Mouse (Mus musculus) limb, embryonic 14.5 days (tissue): Measurements from ENCODE around the gene Pcp4. TPM values are rescaled to one million over a fixed set of nuclear protein-coding genes. Genes with fewer than 3 reads are reported as not detected.

Source experiments
- ATAC-seq: fragments of 200-750 bp; cut with Nextera tagmentation; 2 replicates; pipeline ENCODE4 v1.8.0; 2017; ENCODE audit warnings: low read depth, moderate number of reproducible peaks, moderate TSS enrichment; ENCODE audit not compliant: low FRiP score
- DNase-seq: peaks from one replicate; pipeline ENCODE4 v3.0.0-alpha.2; 2015; ENCODE audit warnings: low spot score
- H3K27ac ChIP-seq: fragments of 300-500 bp; sonication (generic); replicated peaks from 2 replicates; pipeline ENCODE4 v1.5.1; 2014; ENCODE audit warnings: low read depth, mild to moderate bottlenecking, low read length, moderate library complexity, mixed read lengths
- H3K27me3 ChIP-seq: fragments of 300-500 bp; sonication (generic); 2 replicates; pipeline ENCODE4 v1.6.1; 2014; ENCODE audit warnings: low read length, mixed read lengths; ENCODE audit not compliant: control insufficient read depth, insufficient read depth
- H3K36me3 ChIP-seq: fragments of 300-500 bp; sonication (generic); 2 replicates; pipeline ENCODE4 v1.6.1; 2014; ENCODE audit warnings: mild to moderate bottlenecking, low read length, moderate library complexity, mixed read lengths; ENCODE audit not compliant: control insufficient read depth, insufficient read depth
- H3K4me1 ChIP-seq: fragments of 300-500 bp; sonication (generic); 2 replicates; pipeline ENCODE4 v1.6.1; 2014; ENCODE audit warnings: antibody characterized with exemption, low read length, mixed read lengths; ENCODE audit not compliant: control insufficient read depth, insufficient read depth
- H3K4me2 ChIP-seq: fragments of 300-500 bp; sonication (generic); replicated peaks from 2 replicates; pipeline ENCODE4 v1.6.1; 2014; ENCODE audit warnings: low read depth, mild to moderate bottlenecking, low read length, moderate library complexity; ENCODE audit not compliant: severe bottlenecking
- H3K4me3 ChIP-seq: fragments of 300-500 bp; sonication (generic); replicated peaks from 2 replicates; pipeline ENCODE4 v1.5.1; 2014; ENCODE audit warnings: low read length
- H3K9ac ChIP-seq: fragments of 300-500 bp; sonication (generic); 2 replicates; pipeline ENCODE4 v1.6.1; 2014; ENCODE audit warnings: mild to moderate bottlenecking, low read depth, low read length, moderate library complexity; ENCODE audit not compliant: severe bottlenecking
- H3K9me3 ChIP-seq: fragments of 300-500 bp; sonication (generic); 2 replicates; pipeline ENCODE4 v1.6.1; 2016; ENCODE audit warnings: low read length; ENCODE audit not compliant: control insufficient read depth
- POLR2A ChIP-seq: fragments of 200-500 bp; IDR thresholded peaks from 2 replicates; pipeline ENCODE4 v1.8.0; 2012; ENCODE audit warnings: inconsistent platforms, mild to moderate bottlenecking, moderate library complexity, borderline replicate concordance; ENCODE audit not compliant: insufficient read depth, insufficient read length; ENCODE audit errors: extremely low read depth
- WGBS: fragments of 180-500 bp; shearing (Covaris S2); extraction: QIAGEN DNeasy Blood & Tissue Kit; methylation state at CpG from one replicate; pipeline ENCODE4 v1.1.7; 2014; 5-methylcytosine and 5-hydroxymethylcytosine counted together
- polyA plus RNA-seq, 2 experiments: library from polyadenylated mRNA; depleted of rRNA in 1 of 2; stranded (reverse) in 1 of 2; unstranded in 1 of 2; fragments of >200 nt; fragmentation: Nextera tagmentation in 1 of 2; extraction: Ambion mirVana in 1 of 2; gene quantifications; 2 replicates each; pipeline versions ENCODE4 v1.2.1 to v1.2.3; 2012 to 2014

The Pcp4 gene
- polyA plus RNA-seq, 2 experiments, result 6.3 to 12.0 TPM

DNA sequence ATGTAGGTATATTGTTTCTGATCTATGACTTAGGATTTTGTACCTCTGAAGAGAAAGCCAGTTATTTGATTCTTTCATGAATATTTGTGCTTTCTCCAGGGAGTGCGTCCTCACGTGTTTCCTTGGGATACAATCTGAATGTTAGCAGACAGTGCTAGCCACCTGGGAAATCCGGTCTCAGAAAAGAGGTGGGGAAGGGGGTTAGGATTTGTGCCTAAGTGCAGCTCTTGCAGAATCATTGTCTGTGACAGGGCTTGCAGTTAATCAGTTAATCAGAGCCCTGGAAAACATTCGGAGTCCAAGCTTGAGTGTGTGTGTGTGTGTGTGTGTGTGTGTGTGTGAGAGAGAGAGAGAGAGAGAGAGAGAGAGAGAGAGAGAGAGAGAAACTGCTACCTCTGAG is 605 bp downstream of the Pcp4 start:
- no peak overlapping the region for H3K4me2 ChIP-seq
- H3K27ac ChIP-seq, result no peak overlapping the region
- H3K4me1 ChIP-seq, result 0 out of 2 replicates have a peak, but pooled peaks cover 4% of the 10 kb centered on the region
- ATAC-seq, result no peak
- no peak overlapping the region for H3K4me3 ChIP-seq
- TF ChIP-seq POLR2A, result no peak
- no peaks in the 10 kb centered on the region for H3K36me3 ChIP-seq
- no peak overlapping the region for H3K9ac ChIP-seq
- H3K27me3 ChIP-seq, result no peaks in the 10 kb centered on the region; the same call in 1 of the 2 replicates
- 66% methylated on average over 4 of the region's 4 CpGs for WGBS
- H3K9me3 ChIP-seq, result no peaks in the 10 kb centered on the region
- no peak for DNase-seq

DNA sequence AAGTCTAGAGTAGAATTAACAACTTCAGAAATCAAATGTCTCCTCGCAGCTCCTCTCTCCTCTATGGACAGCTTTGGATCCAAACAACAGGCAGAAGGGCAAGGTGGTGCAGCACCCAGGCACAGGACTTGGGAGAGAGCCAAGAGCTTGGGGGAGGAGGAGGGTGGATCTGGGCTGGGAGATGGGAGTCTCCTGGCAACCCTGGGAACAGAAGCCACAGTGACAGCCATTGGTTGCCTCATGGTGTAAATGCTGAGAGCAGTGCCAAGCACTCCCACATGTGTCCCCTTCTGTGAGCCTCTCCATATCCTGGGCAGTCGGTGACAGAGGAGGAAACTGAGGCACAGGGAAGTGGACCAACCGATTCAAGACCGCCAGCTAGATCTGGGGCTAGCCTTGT is 1.3 kb downstream of the Pcp4 start:
- ATAC-seq (no peak), DNase-seq (no peak)
- H3K9me3 ChIP-seq, result no peaks in the 10 kb centered on the region
- H3K4me2 ChIP-seq, result no peak overlapping the region
- no peak overlapping the region for H3K9ac ChIP-seq
- H3K4me3 ChIP-seq, result no peak overlapping the region
- H3K27ac ChIP-seq, result no peak overlapping the region
- H3K36me3 ChIP-seq, result no peaks in the 10 kb centered on the region
- H3K27me3 ChIP-seq, result no peaks in the 10 kb centered on the region; the same call in 1 of the 2 replicates
- TF ChIP-seq POLR2A, result no peak
- WGBS, result 80% methylated on average over 4 of the region's 4 CpGs
- 0 out of 2 replicates have a peak, but pooled peaks cover 4% of the 10 kb centered on the region for H3K4me1 ChIP-seq

DNA sequence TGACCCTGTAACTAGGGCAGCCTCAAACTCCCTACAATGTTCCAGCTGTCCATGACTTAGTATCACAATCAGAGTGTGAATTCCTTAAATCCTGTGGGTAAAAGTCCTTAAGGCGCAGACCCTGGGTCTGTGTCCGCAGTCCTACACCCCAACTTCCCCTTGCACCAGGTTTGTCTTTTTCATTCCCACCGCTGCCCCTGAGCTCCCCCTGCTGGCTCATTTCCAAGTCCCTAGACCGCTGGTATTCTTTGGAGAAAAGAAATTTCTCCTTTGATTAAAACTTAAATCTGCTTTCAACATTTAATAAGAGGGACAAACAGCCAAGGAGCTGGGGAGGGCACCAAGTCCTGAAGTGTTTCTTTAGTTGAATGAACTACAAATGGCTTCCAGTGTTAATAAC is 2.2 kb downstream of the Pcp4 start:
- no peaks in the 10 kb centered on the region; the same call in 1 of the 2 replicates for H3K27me3 ChIP-seq
- ATAC-seq (no peak), DNase-seq (no peak)
- H3K4me2 ChIP-seq, result no peak overlapping the region
- no peaks in the 10 kb centered on the region for H3K9me3 ChIP-seq
- H3K4me1 ChIP-seq, result 0 out of 2 replicates have a peak, but pooled peaks cover 4% of the 10 kb centered on the region
- no peak overlapping the region for H3K27ac ChIP-seq
- 50% methylated on average over 4 of the region's 4 CpGs for WGBS
- H3K9ac ChIP-seq, result no peak overlapping the region
- TF ChIP-seq POLR2A, result no peak
- H3K4me3 ChIP-seq, result no peak overlapping the region
- H3K36me3 ChIP-seq, result no peaks in the 10 kb centered on the region

DNA sequence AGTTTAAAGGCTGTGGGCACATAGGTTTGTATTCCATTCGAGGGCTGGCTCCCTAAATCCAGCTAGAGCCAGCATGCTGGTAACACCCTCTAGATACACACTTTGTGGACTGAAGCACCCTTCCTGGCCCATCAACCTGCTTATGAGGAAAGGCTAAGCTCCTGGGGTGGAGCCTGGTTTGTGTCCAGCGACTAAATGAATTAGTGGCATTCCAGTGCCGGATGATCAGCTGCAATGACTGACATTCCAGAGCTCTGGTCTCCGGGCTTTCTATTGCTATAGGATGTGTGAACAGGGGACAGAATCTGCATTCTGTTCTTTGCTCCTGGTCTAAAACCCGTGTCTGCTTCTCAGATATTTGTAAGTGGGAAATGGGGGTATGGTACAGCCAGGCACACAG is 5.0 kb downstream of the Pcp4 start:
- no peak overlapping the region for H3K27ac ChIP-seq
- 0 out of 2 replicates have a peak, but pooled peaks cover 4% of the 10 kb centered on the region for H3K4me1 ChIP-seq
- H3K27me3 ChIP-seq, result no peaks in the 10 kb centered on the region
- no peaks in the 10 kb centered on the region for H3K9me3 ChIP-seq
- H3K4me3 ChIP-seq, result no peak overlapping the region
- no peak overlapping the region for H3K4me2 ChIP-seq
- ATAC-seq (no peak), DNase-seq (no peak)
- peak overlapping the region; percentile 16; the same call in 1 of the 2 replicates for H3K9ac ChIP-seq
- no peaks in the 10 kb centered on the region for H3K36me3 ChIP-seq
- WGBS, result 21% methylated on average over 5 of the region's 5 CpGs
- no peak for TF ChIP-seq POLR2A

DNA sequence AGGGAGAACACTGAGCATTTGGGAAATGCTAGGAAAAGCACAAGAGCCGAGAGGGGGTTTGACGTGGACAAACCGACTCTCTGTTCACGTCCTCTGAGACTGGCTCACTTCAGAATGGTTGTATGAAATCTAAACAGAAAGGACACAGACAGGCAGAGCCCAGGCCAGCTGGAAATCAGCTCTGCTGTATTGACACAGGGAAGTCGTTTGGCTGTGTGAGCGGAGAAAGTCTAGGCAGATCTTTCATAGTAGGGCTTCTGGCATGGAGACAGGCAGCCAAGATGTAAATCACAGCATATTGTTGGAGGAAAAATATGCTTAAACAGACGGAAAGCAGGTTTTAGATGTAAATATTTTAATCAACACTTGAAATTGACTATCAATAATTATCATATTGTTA is 5.4 kb downstream of the Pcp4 start:
- H3K36me3 ChIP-seq, result no peaks in the 10 kb centered on the region
- no peak for TF ChIP-seq POLR2A
- H3K9ac ChIP-seq, result 0 out of 2 replicates have a peak overlapping the region, but pooled peaks have one; percentile 16
- 49% methylated on average over 7 of the region's 7 CpGs for WGBS
- no peak overlapping the region for H3K4me2 ChIP-seq
- H3K27ac ChIP-seq, result no peak overlapping the region
- H3K4me3 ChIP-seq, result no peak overlapping the region
- no peaks in the 10 kb centered on the region for H3K9me3 ChIP-seq
- no peak for DNase-seq
- no peak for ATAC-seq
- H3K4me1 ChIP-seq, result 0 out of 2 replicates have a peak, but pooled peaks cover 4% of the 10 kb centered on the region
- no peaks in the 10 kb centered on the region for H3K27me3 ChIP-seq
